Mouse (Mus musculus) adrenal gland, adult 8-10 months (tissue): ENCODE results near the gene Tmprss12. TPM values are rescaled to one million over a fixed set of nuclear protein-coding genes. Genes with fewer than 3 reads are reported as not detected.
"Not testable (repeated sequence)": the region's sequence is repeated elsewhere in the genome, so short reads cannot be mapped to it uniquely, and the experiment has no call there.

ENCODE experiments used
- DNase-seq: peaks from one replicate; pipeline ENCODE4 v3.0.0; 2022
- total RNA-seq, 4 experiments: library from RNA; stranded (reverse); gene quantifications; 2 replicates each; pipeline ENCODE4 v1.2.4; 2022

The Tmprss12 gene
- total RNA-seq, 4 experiments from 2014 or later, result not detected

GRCm38 (mm10) chr15:100328089-100328488 is 47.5 kb downstream of the Tmprss12 start:
- DNase-seq, result not testable (repeated sequence)

GRCm38 (mm10) chr15:100329336-100329735 is 48.7 kb downstream of the Tmprss12 start:
- DNase-seq, result not testable (repeated sequence)

- DNase-seq, result no peak
These were observed 50.1 kb downstream of the Tmprss12 start for GRCm38 (mm10) chr15:100330739-100331138.

GRCm38 (mm10) chr15:100332077-100332961 is 51.7 kb downstream of the Tmprss12 start:
- not testable (repeated sequence) for DNase-seq

GRCm38 (mm10) chr15:100334629-100335028 is 54.0 kb downstream of the Tmprss12 start, which contains the start of gene Mettl7a3:
Mettl7a3 (plus strand) TSS chr15:100334929.
- no peak for DNase-seq

- not testable (repeated sequence) for DNase-seq
These were observed 56.7 kb downstream of the Tmprss12 start for GRCm38 (mm10) chr15:100337328-100337727.

GRCm38 (mm10) chr15:100337847-100338246 is 57.2 kb downstream of the Tmprss12 start:
- not testable (repeated sequence) for DNase-seq

GRCm38 (mm10) chr15:100341314-100341980 is 60.8 kb downstream of the Tmprss12 start:
- DNase-seq, result not testable (repeated sequence)

Other genes with a start within 250 kb of the Tmprss12 start
- 10 to 100 TPM; 16.5 to 22.5 (median 20.2) TPM for gene Dip2b, start 242.2 kb upstream of the Tmprss12 start, total RNA-seq
- gene Atf1, start 53.0 kb upstream of the Tmprss12 start, total RNA-seq, result 10 to 100 TPM; 61.9 to 72.1 (median 66.3) TPM
- 100 to 1,000 TPM in 3 of 4 experiments, 10 to 100 TPM in 1; 80.4 to 134 (median 120) TPM for gene Mettl7a1, start 23.3 kb downstream of the Tmprss12 start, total RNA-seq
- gene Mettl7a3, start 54.1 kb downstream of the Tmprss12 start, total RNA-seq, result under 1 TPM in 2 of 4 experiments, not detected in 2; 0.27 to 0.31 TPM
- under 1 TPM; 0.41 to 0.98 (median 0.71) TPM for gene Methig1, start 72.3 kb downstream of the Tmprss12 start, total RNA-seq
- 1 to 10 TPM; 1.5 to 3.3 (median 2.5) TPM for gene Mettl7a2, start 72.4 kb downstream of the Tmprss12 start, total RNA-seq
- gene Higd1c, start 83.7 kb downstream of the Tmprss12 start, total RNA-seq, result 1 to 10 TPM in 2 of 4 experiments, not detected in 2; 1.0 to 1.7 TPM
- gene Gm5475, start 141.3 kb downstream of the Tmprss12 start, total RNA-seq, result under 1 TPM; 0.09 to 0.28 (median 0.26) TPM
- 100 to 1,000 TPM; 110 to 151 (median 127) TPM for gene Slc11a2, start 144.2 kb downstream of the Tmprss12 start, total RNA-seq
- gene Letmd1, start 188.2 kb downstream of the Tmprss12 start, total RNA-seq, result 100 to 1,000 TPM in 3 of 4 experiments, 10 to 100 TPM in 1; 77.8 to 122 (median 108) TPM
- gene Csrnp2, start 214.7 kb downstream of the Tmprss12 start, total RNA-seq, result 1 to 10 TPM; 5.7 to 8.5 (median 6.7) TPM